In genomic region chr2:91370314-91370713, GRCm38 (mm10) we compare ENCODE assay signal across 20 mouse cellular contexts.
"Had no signal": no experiment of that assay in that cellular context is flagged by ENCODE, and none has a peak within 500 bp of the region (broad histone marks: within the 10 kb centered on the region; RNA-seq: fewer than 3 reads in every experiment).

No protein-coding gene starts in this region.

- H3K4me2 ChIP-seq: lung, embryonic 15.5 days; midbrain, embryonic 12.5 days; midbrain, embryonic 15.5 days; neural tube, embryonic 13.5 days; neural tube, embryonic 15.5 days had no signal

- H3K9ac ChIP-seq: liver, postnatal 0 days; lung, embryonic 15.5 days; midbrain, embryonic 12.5 days; midbrain, embryonic 15.5 days; neural tube, embryonic 13.5 days; neural tube, embryonic 15.5 days had no signal

- H3K27ac ChIP-seq: lung, embryonic 15.5 days; macrophage; midbrain, embryonic 12.5 days; midbrain, embryonic 15.5 days; neural tube, embryonic 13.5 days; neural tube, embryonic 15.5 days had no signal

- H3K36me3 ChIP-seq: lung, embryonic 15.5 days; midbrain, embryonic 12.5 days; midbrain, embryonic 15.5 days; neural tube, embryonic 15.5 days had no signal

- H3K4me1 ChIP-seq: lung, embryonic 15.5 days; megakaryocyte, embryonic 14.5 days; midbrain, embryonic 12.5 days; midbrain, embryonic 15.5 days; neural tube, embryonic 13.5 days; neural tube, embryonic 15.5 days had no signal

- DNase-seq: liver, postnatal 0 days; lung, adult 2 months; lung, postnatal 14 days; lung, postnatal 36 days; retina, postnatal 1 day; right cerebral cortex, adult 18-20 months; right cerebral cortex, postnatal 25 days; right cerebral cortex, postnatal 4 days; spleen, adult 18-20 months; thymus, adult 18-20 months; thymus, postnatal 14 days; thymus, postnatal 36 days had no signal

- H3K27me3 ChIP-seq: lung, embryonic 15.5 days; midbrain, embryonic 12.5 days; midbrain, embryonic 15.5 days; neural tube, embryonic 13.5 days; neural tube, embryonic 15.5 days had no signal

- H3K4me3 ChIP-seq: lung, embryonic 15.5 days; megakaryocyte, embryonic 14.5 days; midbrain, embryonic 12.5 days; midbrain, embryonic 15.5 days; neural tube, embryonic 13.5 days; neural tube, embryonic 15.5 days had no signal

- ATAC-seq: liver, postnatal 0 days; lung, postnatal 0 days; midbrain, embryonic 15.5 days had no signal

- H3K9me3 ChIP-seq: lung, embryonic 15.5 days; midbrain, embryonic 12.5 days; neural tube, embryonic 13.5 days; neural tube, embryonic 15.5 days had no signal
